Mouse (Mus musculus) mesoderm, embryonic 11.5 days (tissue): ENCODE results near the gene Cfp.

Experiments used
- DNase-seq: peaks from one replicate; pipeline ENCODE4 v3.0.0-alpha.2; 2012; ENCODE audit warnings: low read depth, low spot score

Cfp gene

DNA sequence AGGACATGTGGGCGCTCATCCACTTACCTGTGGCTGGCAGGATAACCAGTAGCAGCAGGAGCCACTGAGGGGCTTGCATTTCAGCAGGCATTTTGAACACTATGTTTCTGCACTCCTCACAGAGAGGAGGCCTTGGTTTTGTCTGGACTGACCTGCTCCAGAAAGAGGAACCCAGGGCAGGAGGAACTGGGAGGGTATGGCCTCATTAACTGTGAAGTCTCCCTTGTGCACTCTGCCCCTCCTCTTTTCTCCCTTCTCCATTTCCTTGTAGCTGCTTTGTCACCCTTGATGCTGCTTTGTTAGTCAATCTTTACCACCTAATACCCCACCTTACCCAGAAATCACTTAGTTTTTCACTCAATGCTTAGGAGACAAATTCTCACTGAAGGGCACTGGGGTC lies at the start of gene Cfp:
Cfp (minus strand) TSS at position 192 of the 400 bp plus-strand sequence.
- DNase-seq, result no peak

DNA sequence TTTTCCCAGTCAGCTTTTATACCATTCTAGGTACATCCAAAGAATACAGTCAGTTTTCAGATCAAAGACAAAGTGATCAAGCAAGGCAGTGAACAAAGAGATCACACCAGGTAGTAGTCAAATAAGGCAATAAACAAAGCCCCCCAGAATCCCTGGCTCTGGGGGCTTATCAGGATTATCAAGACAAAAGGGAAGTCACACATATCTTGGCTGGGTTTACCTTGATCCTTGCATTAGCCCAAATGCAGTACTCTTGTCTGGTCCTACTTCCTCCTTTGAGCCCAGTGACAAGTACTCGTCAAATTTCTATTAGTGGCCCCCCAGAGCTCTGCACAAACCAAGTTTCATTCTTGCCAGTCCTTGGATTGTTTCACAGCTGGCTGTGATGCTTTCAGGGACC lies 49.5 kb upstream of the Cfp start:
- DNase-seq, result no peak

DNA sequence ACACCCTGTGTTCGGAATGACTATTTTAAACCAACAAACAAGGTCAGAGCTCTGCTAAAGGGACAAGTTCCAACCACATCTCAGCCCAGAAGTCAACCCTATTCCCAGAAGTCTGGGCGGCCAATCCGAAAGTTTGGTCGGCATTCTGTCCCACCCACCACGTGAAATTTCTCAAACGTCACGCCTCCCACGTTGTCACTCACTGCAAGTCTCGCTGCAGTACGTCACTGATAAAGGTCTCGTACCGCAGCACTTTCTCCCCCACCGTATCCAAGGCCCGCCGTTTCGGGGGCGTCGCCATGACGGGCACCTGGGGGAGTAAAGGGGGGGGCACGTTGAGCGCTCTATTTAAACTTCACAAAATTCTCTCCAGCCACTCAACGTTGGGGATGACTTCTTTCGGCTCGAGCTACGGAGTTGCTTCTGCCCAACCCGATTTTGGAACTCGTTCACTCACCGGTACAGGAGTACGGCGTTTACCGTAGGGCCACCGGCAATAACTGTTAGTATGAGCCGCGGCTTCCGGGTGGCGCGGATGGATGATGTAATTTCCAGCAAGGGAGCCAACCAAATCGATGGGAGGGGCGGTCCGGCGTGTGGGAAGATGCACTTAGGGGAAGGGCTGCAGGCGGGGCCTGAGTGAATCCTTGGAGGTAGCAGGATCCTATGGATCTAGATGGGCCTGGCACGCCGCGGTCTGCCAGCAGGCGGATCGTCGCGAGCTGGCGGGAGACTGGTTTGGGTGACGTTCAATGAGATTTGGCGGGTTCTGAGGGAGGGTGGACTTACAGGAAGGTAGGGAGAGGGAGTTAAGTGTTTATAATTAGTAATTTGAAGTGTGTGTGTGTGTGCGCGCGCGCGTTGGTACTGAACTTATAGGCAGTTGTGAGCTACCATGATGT lies 30.4 kb upstream of the Cfp start, which contains the start of gene Uxt:
Uxt (minus strand) TSS at position 541 of the 902 bp plus-strand sequence.
- DNase-seq, result peak; percentile 92

DNA sequence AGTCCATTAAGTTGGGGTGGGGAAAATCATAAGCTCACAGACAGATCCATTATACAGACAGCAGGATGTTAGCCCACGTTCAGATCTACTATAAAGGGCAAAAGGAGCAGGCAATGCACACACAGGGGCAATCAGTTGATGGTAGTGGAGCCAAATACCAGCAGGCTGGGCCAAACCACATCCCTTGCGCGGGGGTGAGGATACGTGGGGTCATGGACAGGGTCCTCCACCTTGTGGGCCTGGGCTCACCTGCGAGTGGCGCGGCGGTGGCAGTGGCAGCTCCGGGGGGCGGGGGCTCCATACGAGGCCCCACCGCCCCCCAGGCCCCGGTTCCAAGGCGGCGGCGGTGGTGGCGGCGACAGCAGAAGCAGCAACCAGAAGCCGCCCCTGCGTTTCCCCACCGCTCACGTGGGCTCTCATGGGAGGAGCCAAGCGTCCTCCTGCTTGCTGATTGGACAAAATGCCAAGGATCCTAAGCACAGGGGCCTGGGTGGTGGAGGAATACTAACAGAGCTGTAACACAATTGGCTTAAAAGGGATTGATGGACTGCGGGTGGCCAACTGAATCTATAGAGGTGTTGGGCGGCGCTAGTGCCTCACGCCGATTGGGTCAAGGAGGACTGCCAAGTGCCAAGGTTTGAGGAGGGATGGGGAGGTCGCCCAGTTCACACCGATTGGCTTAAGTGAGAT lies 19.0 kb upstream of the Cfp start, which contains the start of gene Elk1:
Elk1 (minus strand) TSS at position 418 of the 690 bp plus-strand sequence.
- DNase-seq, result peak; percentile 93

DNA sequence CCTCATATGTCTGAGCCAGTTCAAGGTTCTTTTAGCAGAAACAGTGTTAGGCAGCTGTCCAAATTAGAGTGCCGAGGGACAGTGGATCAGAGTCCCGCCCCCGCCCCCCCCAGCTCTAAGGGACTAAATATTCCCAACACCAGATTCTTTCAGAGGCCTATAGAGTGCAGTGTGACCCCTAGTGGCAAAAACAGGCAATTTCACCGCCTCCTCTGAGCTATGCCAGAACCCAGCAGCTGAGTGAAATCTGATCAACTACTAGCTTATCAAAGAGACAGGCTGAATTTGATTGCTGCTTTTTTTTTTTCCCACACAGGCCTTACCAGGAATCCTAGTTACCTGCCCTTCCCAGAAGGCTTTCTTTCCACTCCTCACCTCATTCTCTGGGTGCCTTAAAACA lies 14.7 kb upstream of the Cfp start:
- DNase-seq, result peak; percentile 34

DNA sequence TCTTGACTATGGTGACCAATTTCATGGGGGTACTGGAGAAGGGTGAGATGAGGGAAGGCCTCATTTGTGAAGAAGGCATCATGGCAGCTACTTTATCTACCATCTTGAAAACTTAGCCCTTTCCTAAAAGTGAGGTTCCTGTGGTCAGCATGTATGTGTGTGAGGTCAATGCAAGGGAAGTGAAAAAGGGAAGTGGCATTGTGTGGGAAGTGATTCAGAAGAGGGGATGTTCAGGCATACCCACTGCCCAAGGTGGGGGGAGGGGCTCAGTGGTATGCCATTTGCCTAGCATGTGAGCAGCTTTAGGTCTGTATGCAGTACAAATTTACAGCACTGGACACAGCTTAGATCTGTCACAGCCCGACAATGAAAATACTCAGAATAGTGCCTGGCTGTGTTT lies 608 bp upstream of the Cfp start:
- no peak for DNase-seq

DNA sequence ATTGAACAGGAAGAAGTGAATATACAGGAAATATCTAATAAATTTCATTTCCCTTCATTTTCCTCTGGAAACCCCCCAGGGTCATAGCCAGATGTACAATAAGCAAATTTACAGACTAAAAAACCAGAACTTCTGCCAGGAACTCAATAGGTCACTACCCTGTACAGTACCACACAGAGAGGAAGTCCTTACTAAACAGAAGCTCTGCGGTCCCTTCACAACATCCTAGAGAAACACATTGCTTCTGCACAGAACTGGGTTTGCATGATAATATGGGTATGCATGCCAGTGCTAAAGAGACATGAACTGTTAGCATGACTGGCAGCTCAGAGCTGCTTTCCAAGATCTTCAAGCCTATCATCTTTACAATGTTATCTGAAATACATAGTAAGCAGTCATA lies 1.5 kb downstream of the Cfp start:
- DNase-seq, result no peak

DNA sequence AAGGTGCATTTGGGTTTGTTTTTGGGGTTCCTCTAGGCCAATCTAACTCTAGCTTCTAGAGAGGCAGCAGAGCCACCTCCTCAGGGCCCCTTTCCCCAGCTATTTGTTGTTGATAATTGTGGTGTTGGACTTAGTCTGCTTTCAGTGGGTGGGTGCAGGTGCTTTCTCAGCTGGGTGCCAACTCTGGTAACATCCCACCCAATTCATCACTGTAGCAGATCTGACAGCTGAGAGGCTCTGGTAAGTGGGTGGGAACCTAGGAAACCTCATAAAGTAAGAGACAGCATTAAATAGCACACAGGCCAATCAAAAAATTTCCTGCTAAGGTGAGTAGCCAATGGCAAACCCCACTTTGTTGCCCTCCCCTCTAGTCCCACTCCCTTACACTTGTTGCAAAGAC lies 6.4 kb downstream of the Cfp start:
- no peak for DNase-seq

DNA sequence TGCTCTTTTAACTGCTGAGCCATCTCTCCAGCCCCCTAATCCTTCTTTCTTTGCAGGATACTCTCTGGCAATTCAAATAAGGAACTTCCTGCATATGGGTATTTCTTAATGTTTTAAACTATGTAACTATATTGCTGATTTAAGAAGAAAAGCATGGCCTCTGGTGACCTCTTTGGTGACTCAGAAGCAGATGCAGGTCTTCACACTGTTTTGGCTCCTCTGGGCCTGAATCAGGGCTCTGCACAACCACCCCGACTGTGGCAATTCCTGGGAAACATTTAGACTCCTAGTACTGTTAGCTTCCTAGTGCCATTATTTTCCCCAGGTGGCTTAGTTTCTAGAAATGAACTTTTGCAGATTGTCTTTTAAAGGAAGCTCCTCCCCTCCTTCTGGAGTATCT lies 7.8 kb downstream of the Cfp start:
- no peak for DNase-seq

DNA sequence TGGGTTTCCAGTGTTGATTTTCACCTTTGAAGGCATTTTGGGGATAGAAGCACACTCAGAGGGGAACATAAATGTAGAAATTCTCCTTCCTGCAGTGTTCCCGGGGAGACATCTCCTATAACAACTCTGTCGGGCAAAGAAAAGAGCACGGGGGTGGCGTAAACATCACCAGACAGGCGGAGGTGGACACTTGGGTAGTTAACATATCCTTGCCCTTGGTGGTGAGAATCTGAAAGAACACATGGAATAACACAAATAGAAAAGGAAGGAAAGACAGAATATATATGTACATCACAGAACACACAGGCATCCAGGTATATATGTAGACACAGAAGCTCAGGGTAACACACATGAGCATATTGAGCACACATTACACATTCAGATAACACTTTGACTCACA lies 10.0 kb downstream of the Cfp start:
- DNase-seq, result peak; percentile 0

DNA sequence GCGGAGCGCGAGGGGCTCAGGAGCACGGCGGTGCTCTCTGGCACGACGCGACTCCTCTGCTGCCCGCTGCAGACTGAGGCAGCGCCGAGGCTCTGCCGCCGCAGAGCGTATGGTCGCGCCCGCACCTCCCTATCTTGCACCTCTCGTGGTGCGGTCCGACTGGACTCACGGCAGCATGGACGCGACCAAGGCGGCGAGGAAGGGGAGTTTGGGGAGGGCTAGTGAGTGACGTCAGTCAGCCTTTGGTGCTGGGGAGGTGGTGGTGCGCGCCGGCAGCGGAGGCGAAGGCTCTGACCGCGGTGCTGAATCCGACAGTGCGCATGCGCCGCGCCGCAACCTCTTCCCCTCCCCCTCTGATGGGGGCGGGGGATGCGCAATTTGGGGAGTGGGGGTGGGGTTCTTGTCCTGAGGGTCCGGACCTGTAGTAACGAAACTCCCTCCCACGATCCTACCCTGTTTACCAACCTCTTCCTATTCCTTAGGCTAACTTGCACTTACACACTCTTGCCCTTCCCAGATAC lies 10.5 kb downstream of the Cfp start, which contains the start of gene Syn1:
Syn1 (minus strand) TSS at position 161 of the 521 bp plus-strand sequence.
- DNase-seq, result peak; percentile 92

DNA sequence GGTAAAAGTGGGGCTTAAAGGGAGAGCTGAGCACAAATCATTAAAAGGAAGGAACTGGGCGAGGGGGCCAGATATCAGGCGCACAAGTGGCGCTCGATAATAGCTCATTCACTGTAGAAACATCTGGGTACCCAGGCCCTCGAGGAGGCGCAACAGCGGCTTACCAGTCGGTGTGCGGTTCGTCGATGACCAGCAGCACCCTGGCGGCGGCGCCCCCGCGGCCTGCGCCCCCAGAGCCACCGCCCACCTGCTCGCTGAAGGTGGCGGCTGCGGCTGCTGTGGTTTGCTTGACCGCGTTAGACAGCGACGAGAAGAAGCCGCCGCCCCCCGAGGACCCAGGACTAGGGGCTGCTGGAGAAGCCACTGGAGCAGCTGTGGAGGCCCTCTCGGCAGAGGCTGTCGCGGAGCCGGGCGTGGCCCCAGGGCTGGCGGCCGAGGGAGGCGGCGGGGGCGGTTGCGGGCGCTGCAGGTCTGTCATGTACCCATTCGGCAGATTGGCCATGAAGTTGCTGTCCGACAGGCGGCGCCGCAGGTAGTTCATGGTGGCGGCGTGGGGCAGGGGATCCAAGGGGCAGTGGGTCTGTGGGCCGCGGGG lies 11.0 kb downstream of the Cfp start:
- peak; percentile 1 for DNase-seq

DNA sequence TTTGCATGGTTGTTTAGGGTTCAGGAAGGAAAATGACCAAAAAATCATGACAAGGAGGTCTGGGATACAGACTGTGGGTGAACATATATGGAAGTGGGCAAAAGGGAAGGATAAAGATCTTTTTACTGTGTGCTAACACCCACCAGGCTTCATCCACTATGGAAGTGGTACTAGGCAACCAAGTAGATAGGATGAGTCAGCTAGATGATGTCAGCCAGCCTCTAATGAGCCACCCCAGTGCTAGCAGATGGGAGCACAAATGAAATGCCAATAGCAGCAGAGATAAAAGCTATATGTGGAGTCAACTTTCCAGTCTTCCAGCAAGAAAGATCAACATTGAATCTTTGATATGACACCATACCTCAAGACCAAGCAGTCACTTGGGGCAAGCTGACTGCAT lies 16.3 kb downstream of the Cfp start:
- DNase-seq, result no peak

DNA sequence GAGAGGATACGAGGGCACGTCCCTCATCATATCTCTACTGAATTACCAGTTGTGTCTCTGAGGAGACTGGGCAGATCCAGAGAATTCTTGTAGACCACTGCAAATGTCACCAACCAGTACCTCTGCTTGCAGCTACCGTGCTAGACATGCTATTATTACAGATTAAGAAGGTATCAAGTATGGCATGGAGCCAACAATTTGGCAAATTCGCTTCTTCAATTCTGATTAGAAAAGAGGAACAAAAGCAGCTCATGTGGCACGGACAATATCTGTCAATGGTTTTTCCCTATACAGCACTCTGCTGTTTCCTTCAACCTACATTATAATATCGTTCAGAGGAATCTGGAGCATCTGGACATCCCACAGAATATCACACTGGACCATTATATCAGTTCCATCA lies 17.6 kb downstream of the Cfp start:
- DNase-seq, result no peak

DNA sequence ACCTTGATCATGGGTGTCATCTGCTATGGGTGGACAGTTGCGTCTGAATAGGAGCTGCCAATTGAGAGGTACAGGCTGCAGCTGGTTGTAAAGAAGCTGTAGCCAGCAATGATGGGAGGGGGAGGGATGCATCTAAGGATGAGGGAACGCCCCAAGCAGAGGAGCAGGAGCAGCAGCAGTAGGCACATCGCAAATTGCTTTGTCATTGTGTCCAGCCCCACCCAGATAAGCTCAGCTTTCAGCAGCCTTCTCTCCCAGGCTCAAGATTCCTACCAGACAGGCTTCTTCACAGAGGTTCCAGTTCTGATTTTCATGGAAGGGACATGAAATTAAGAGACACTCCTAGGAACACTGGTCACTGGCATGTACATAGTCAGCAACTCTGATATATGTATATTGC lies 21.3 kb downstream of the Cfp start:
- no peak for DNase-seq
